Mouse (Mus musculus) fat pad, adult 2 months (tissue): Measurements from ENCODE around the gene Utp4.
A peak's percentile ranks its signal among the peaks of the same experiment; 100 is the strongest.
"Not testable (repeated sequence)": the region's sequence is repeated elsewhere in the genome, so short reads cannot be mapped to it uniquely, and the experiment has no call there.

Experiments
- DNase-seq: peaks from one replicate; pipeline ENCODE4 v3.0.0-alpha.2; 2011; ENCODE audit warnings: low read depth, low spot score; ENCODE audit errors: extremely low read depth

Utp4 gene

GRCm38 (mm10) chr8:106905727-106906480, 12.5 kb downstream of the Utp4 start:
- DNase-seq: no peak

- no peak for DNase-seq
Observed at GRCm38 (mm10) chr8:106906635-106907034, 13.2 kb downstream of the Utp4 start.

- DNase-seq: no peak
Observed at GRCm38 (mm10) chr8:106907450-106907849, 14.0 kb downstream of the Utp4 start.

- no peak for DNase-seq
Observed at GRCm38 (mm10) chr8:106908291-106908690, 14.9 kb downstream of the Utp4 start.

GRCm38 (mm10) chr8:106913631-106914030, 20.2 kb downstream of the Utp4 start:
- DNase-seq: no peak

- DNase-seq: no peak
Observed at GRCm38 (mm10) chr8:106919721-106920394, 26.4 kb downstream of the Utp4 start.

- DNase-seq: no peak
Observed at GRCm38 (mm10) chr8:106920395-106920741, 26.9 kb downstream of the Utp4 start.

GRCm38 (mm10) chr8:106924057-106924456, 30.6 kb downstream of the Utp4 start:
- DNase-seq: no peak

- no peak for DNase-seq
Observed at GRCm38 (mm10) chr8:106924904-106925349, 31.5 kb downstream of the Utp4 start.

GRCm38 (mm10) chr8:106925446-106925845, 32.0 kb downstream of the Utp4 start:
- DNase-seq: no peak

GRCm38 (mm10) chr8:106927247-106927646, 33.8 kb downstream of the Utp4 start:
- DNase-seq: no peak

- DNase-seq: not testable (repeated sequence)
Observed at GRCm38 (mm10) chr8:106928182-106928581, 34.7 kb downstream of the Utp4 start.

GRCm38 (mm10) chr8:106929155-106929913, 35.9 kb downstream of the Utp4 start:
- DNase-seq: peak; percentile 67

GRCm38 (mm10) chr8:106929921-106930320, 36.5 kb downstream of the Utp4 start:
- DNase-seq: no peak

- no peak for DNase-seq
Observed at GRCm38 (mm10) chr8:106932376-106933065, 39.1 kb downstream of the Utp4 start.

- no peak for DNase-seq
Observed at GRCm38 (mm10) chr8:106933506-106934143, 40.2 kb downstream of the Utp4 start.

- no peak for DNase-seq
Observed at GRCm38 (mm10) chr8:106934226-106934977, 41.0 kb downstream of the Utp4 start.

GRCm38 (mm10) chr8:106935324-106935869, 42.0 kb downstream of the Utp4 start, which contains the start of gene Sntb2:
TSS of gene Sntb2 (plus strand) at chr8:106935750.
- no peak for DNase-seq

GRCm38 (mm10) chr8:106935899-106936477, 42.6 kb downstream of the Utp4 start:
- DNase-seq: no peak
